Mouse (Mus musculus): ENCODE data around the gene Kcnmb1. TPM values are rescaled to one million over a fixed set of nuclear protein-coding genes. Genes with fewer than 3 reads are reported as not detected.
A peak's percentile ranks its signal among the peaks of the same experiment; 100 is the strongest.

Kcnmb1 gene
- total and polyA plus RNA-seq, 2 experiments, result 0.01 TPM; not detected in 1

GRCm38 (mm10) chr11:33928658-33929057 is 34.2 kb upstream of the Kcnmb1 start:
- TF ChIP-seq POLR2A (IDR thresholded peaks at IDR 0.05; ENCODE audit: extremely low read depth, insufficient read depth, low read length) (no peak), CTCF (IDR thresholded peaks at IDR 0.05; ENCODE audit: low read depth, low read length) (peak; percentile 49; the same call in 1 of the 2 replicates)
- H3K4me1 ChIP-seq (ENCODE audit: control insufficient read depth, insufficient read depth, low read length), result no peaks in the 10 kb centered on the region; the same call in 1 of the 2 replicates
- no peaks in the 10 kb centered on the region for H3K36me3 ChIP-seq (ENCODE audit: control insufficient read depth, insufficient read depth, low read length)
- no peaks in the 10 kb centered on the region for H3K79me2 ChIP-seq (ENCODE audit: control insufficient read depth, insufficient read depth, low read length)
- peak; percentile 12 for DNase-seq (ENCODE audit: extremely low read depth, low read depth, low spot score)
- H3K9ac ChIP-seq (ENCODE audit: low read depth, low read length), result no peak overlapping the region
- H3K27ac ChIP-seq (replicated peaks; ENCODE audit: insufficient read depth, low read depth, low read length), result no peak overlapping the region
- no peaks in the 10 kb centered on the region for H3K27me3 ChIP-seq (ENCODE audit: control insufficient read depth, insufficient read depth, low read length)
- no peak overlapping the region for H3K4me3 ChIP-seq (ENCODE audit: insufficient read depth, low read depth, low read length)
- 36% methylated on average over 7 of the region's 7 CpGs for WGBS

- H3K27ac ChIP-seq (replicated peaks; ENCODE audit: insufficient read depth, low read depth, low read length), result no peak overlapping the region
- H3K9ac ChIP-seq (ENCODE audit: low read depth, low read length), result no peak overlapping the region
- DNase-seq (ENCODE audit: extremely low read depth, low read depth, low spot score), result no peak
- TF ChIP-seq CTCF (IDR thresholded peaks at IDR 0.05; ENCODE audit: low read depth, low read length), result no peak
- TF ChIP-seq POLR2A (IDR thresholded peaks at IDR 0.05; ENCODE audit: extremely low read depth, insufficient read depth, low read length), result no peak
- no peaks in the 10 kb centered on the region; the same call in 1 of the 2 replicates for H3K4me1 ChIP-seq (ENCODE audit: control insufficient read depth, insufficient read depth, low read length)
- H3K4me3 ChIP-seq (ENCODE audit: insufficient read depth, low read depth, low read length), result no peak overlapping the region
- 78% methylated on average over 11 of the region's 11 CpGs for WGBS
- H3K27me3 ChIP-seq (ENCODE audit: control insufficient read depth, insufficient read depth, low read length), result no peaks in the 10 kb centered on the region
- H3K36me3 ChIP-seq (ENCODE audit: control insufficient read depth, insufficient read depth, low read length), result no peaks in the 10 kb centered on the region
- H3K79me2 ChIP-seq (ENCODE audit: control insufficient read depth, insufficient read depth, low read length), result no peaks in the 10 kb centered on the region
Measured at GRCm38 (mm10) chr11:33929412-33929811, 33.4 kb upstream of the Kcnmb1 start.

- no peak for DNase-seq (ENCODE audit: extremely low read depth, low read depth, low spot score)
- no peak overlapping the region for H3K27ac ChIP-seq (replicated peaks; ENCODE audit: insufficient read depth, low read depth, low read length)
Measured at GRCm38 (mm10) chr11:33931836-33932385, 30.9 kb upstream of the Kcnmb1 start.

GRCm38 (mm10) chr11:33932386-33933111 is 30.3 kb upstream of the Kcnmb1 start:
- Histone ChIP-seq H3K79me2 (ENCODE audit: control insufficient read depth, insufficient read depth, low read length) (no peaks in the 10 kb centered on the region), H3K36me3 (ENCODE audit: control insufficient read depth, insufficient read depth, low read length) (no peaks in the 10 kb centered on the region), H3K4me3 (ENCODE audit: insufficient read depth, low read depth, low read length) (no peak overlapping the region), H3K27me3 (ENCODE audit: control insufficient read depth, insufficient read depth, low read length) (no peaks in the 10 kb centered on the region), H3K4me1 (ENCODE audit: control insufficient read depth, insufficient read depth, low read length) (no peaks in the 10 kb centered on the region; the same call in 1 of the 2 replicates), H3K9ac (ENCODE audit: low read depth, low read length) (no peak overlapping the region), H3K27ac (replicated peaks; ENCODE audit: insufficient read depth, low read depth, low read length) (no peak overlapping the region)
- no peak for DNase-seq (ENCODE audit: extremely low read depth, low read depth, low spot score)
- 65% methylated on average over 18 of the region's 18 CpGs for WGBS
- TF ChIP-seq CTCF (IDR thresholded peaks at IDR 0.05; ENCODE audit: low read depth, low read length) (no peak), POLR2A (IDR thresholded peaks at IDR 0.05; ENCODE audit: extremely low read depth, insufficient read depth, low read length) (no peak)

More at GRCm38 (mm10) chr11:33931836-33932385, 30.9 kb upstream of the Kcnmb1 start:
- 21% methylated on average over 10 of the region's 10 CpGs for WGBS
- H3K9ac ChIP-seq (ENCODE audit: low read depth, low read length), result no peak overlapping the region
- H3K36me3 ChIP-seq (ENCODE audit: control insufficient read depth, insufficient read depth, low read length), result no peaks in the 10 kb centered on the region
- no peaks in the 10 kb centered on the region; the same call in 1 of the 2 replicates for H3K4me1 ChIP-seq (ENCODE audit: control insufficient read depth, insufficient read depth, low read length)
- no peaks in the 10 kb centered on the region for H3K27me3 ChIP-seq (ENCODE audit: control insufficient read depth, insufficient read depth, low read length)
- H3K4me3 ChIP-seq (ENCODE audit: insufficient read depth, low read depth, low read length), result no peak overlapping the region
- no peak for TF ChIP-seq POLR2A (IDR thresholded peaks at IDR 0.05; ENCODE audit: extremely low read depth, insufficient read depth, low read length)
- TF ChIP-seq CTCF (IDR thresholded peaks at IDR 0.05; ENCODE audit: low read depth, low read length), result no peak
- H3K79me2 ChIP-seq (ENCODE audit: control insufficient read depth, insufficient read depth, low read length), result no peaks in the 10 kb centered on the region

GRCm38 (mm10) chr11:33934286-33934685 is 28.5 kb upstream of the Kcnmb1 start:
- Histone ChIP-seq H3K4me3 (ENCODE audit: insufficient read depth, low read depth, low read length) (no peak overlapping the region), H3K27ac (replicated peaks; ENCODE audit: insufficient read depth, low read depth, low read length) (no peak overlapping the region), H3K4me1 (ENCODE audit: control insufficient read depth, insufficient read depth, low read length) (no peaks in the 10 kb centered on the region; the same call in 1 of the 2 replicates), H3K9ac (ENCODE audit: low read depth, low read length) (no peak overlapping the region), H3K36me3 (ENCODE audit: control insufficient read depth, insufficient read depth, low read length) (no peaks in the 10 kb centered on the region), H3K27me3 (ENCODE audit: control insufficient read depth, insufficient read depth, low read length) (no peaks in the 10 kb centered on the region), H3K79me2 (ENCODE audit: control insufficient read depth, insufficient read depth, low read length) (no peaks in the 10 kb centered on the region)
- 70% methylated on average over 9 of the region's 9 CpGs for WGBS
- TF ChIP-seq POLR2A (IDR thresholded peaks at IDR 0.05; ENCODE audit: extremely low read depth, insufficient read depth, low read length) (no peak), CTCF (IDR thresholded peaks at IDR 0.05; ENCODE audit: low read depth, low read length) (peak; percentile 43)
- DNase-seq (ENCODE audit: extremely low read depth, low read depth, low spot score), result no peak

- H3K36me3 ChIP-seq (ENCODE audit: control insufficient read depth, insufficient read depth, low read length), result no peaks in the 10 kb centered on the region
- TF ChIP-seq CTCF (IDR thresholded peaks at IDR 0.05; ENCODE audit: low read depth, low read length) (no peak), POLR2A (IDR thresholded peaks at IDR 0.05; ENCODE audit: extremely low read depth, insufficient read depth, low read length) (no peak)
- H3K4me1 ChIP-seq (ENCODE audit: control insufficient read depth, insufficient read depth, low read length), result no peaks in the 10 kb centered on the region
- no peak overlapping the region for H3K27ac ChIP-seq (replicated peaks; ENCODE audit: insufficient read depth, low read depth, low read length)
- H3K79me2 ChIP-seq (ENCODE audit: control insufficient read depth, insufficient read depth, low read length), result no peaks in the 10 kb centered on the region
- no peak overlapping the region for H3K4me3 ChIP-seq (ENCODE audit: insufficient read depth, low read depth, low read length)
- WGBS, result 84% methylated on average over 8 of the region's 8 CpGs
- no peak overlapping the region for H3K9ac ChIP-seq (ENCODE audit: low read depth, low read length)
- DNase-seq (ENCODE audit: extremely low read depth, low read depth, low spot score), result no peak
- no peaks in the 10 kb centered on the region for H3K27me3 ChIP-seq (ENCODE audit: control insufficient read depth, insufficient read depth, low read length)
Measured at GRCm38 (mm10) chr11:33937641-33938040, 25.2 kb upstream of the Kcnmb1 start.

Data from liver, adult 2 months (tissue).